Mouse (Mus musculus): ENCODE measurements around the gene Cyp27b1. TPM values are rescaled to one million over a fixed set of nuclear protein-coding genes. Genes with fewer than 3 reads are reported as not detected.

Gene Cyp27b1
- total RNA-seq, 4 experiments from 2014 or later: not detected

- no peak for DNase-seq (ENCODE audit: low spot score in 2 of 2)
Measured at GRCm38 (mm10) chr10:127085633-127086032, 37.6 kb downstream of the Cyp27b1 start.

GRCm38 (mm10) chr10:127090560-127091411 lies 42.7 kb downstream of the Cyp27b1 start:
- DNase-seq (ENCODE audit: low spot score in 2 of 2): no peak

DNA sequence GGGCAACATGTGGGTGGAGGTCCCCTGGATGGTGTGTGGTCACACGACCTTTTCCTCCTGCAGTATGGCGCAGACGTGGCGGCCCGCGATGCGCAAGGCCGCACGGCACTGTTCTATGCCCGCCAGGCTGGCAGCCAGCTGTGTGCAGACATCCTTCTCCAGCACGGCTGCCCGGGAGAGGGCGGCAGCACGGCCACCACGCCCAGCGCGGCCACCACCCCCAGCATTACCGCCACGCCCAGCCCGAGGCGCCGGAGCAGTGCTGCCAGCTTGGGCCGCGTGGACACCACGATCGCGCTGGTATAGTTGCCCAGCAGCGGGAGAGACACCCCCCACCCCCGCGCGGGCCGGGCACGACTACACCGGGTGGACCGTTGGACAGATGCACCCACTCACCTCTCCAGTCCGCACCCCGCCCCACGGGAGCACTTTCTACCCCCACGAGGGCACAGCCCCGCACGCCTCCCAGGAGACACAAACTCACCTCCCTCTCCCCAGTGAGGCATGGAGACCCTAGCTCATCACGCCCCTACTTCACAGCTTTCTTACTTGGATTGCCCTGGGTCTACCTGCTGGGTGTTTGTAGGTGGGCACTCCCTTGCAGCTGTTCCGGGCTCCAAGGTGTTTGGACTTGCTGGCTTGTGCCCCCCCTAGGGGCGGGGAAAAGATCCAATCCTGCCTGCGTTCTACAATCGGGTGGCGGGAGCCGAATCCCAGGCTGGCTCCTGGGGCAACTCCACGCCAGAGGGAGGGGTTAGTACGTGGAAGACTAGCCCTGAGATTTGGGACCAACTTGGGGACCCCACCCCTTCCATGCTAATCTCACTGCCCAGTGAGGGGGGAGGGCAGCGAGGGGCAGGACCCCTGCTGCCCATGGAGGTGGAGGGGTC lies 43.7 kb downstream of the Cyp27b1 start:
- DNase-seq (ENCODE audit: low spot score in 2 of 2): no peak

GRCm38 (mm10) chr10:127092742-127093141 lies 44.7 kb downstream of the Cyp27b1 start:
- DNase-seq (ENCODE audit: low spot score in 2 of 2): no peak

DNA sequence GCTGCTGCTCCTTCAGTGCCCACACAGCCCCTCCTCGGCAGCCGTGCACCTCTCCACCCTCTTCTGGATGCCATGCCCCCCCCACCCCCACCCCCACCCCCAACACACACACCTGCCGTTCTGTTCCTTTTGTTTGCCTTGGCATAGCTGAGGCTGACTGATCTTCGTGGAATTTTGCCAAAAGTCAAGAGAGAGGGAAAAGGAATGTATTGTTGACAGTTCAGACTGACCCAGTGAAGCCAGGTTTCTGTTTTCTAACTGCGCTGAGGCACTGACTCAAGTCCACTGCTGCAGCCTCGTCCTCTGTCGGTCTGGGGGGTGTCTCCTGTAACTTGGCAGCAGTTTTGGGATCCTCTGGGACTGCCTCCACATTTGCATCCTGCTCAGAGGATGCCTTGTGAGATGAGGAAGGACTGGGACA lies 46.3 kb downstream of the Cyp27b1 start:
- DNase-seq (ENCODE audit: low spot score in 2 of 2): no peak

DNA sequence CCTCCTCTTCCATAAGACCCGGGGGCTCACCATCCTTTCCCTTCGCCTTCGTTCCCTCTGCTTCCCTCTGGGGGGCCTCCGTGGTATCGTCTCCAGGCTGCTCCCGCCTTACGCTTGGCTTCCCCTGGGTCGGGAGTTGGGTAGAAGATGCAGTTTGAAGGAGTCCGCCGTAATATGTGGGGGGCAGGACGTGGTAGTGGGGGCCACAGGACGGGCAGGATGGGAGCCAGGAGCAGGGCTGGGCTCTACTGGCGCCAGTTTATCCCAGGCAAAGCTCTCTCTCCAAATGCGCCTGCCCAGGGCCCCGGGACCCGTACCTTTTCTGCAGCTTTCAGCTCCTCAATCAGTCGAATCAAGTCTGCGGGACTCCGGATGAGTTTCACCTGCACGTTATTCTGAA lies 50.5 kb downstream of the Cyp27b1 start:
- no peak for DNase-seq (ENCODE audit: low spot score in 2 of 2)

- DNase-seq (ENCODE audit: low spot score in 2 of 2): no peak
Measured at GRCm38 (mm10) chr10:127099191-127099590, 51.1 kb downstream of the Cyp27b1 start.

GRCm38 (mm10) chr10:127099868-127100267 lies 51.8 kb downstream of the Cyp27b1 start:
- DNase-seq (ENCODE audit: low spot score in 2 of 2): no peak

DNA sequence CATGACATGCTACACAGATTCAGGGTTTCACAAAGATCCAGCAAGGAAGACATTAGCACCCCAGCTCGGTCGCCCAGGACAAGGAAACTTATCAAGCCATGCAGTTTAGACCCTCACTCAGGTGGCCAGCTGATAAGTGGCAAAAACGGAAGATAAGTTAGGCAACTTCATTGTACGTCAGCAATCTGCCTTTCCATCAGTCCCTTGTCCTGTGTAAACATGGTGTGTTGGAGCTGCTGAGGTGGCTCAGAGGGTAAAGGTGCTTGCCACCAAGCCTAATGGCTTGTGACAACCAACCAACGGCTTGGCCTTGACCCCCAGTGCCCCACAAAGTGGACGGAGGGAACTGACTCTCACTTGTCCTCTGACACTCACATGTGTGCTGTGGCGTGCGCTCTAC lies 52.4 kb downstream of the Cyp27b1 start:
- DNase-seq (ENCODE audit: low spot score in 2 of 2): no peak

- DNase-seq (ENCODE audit: low spot score in 2 of 2): no peak
Measured at GRCm38 (mm10) chr10:127101151-127101550, 53.1 kb downstream of the Cyp27b1 start.

Small RNAs within 50 kb of the gene (microRNA-seq; reads per million reads assigned to microRNA genes)
- not detected for gene Mir546

Other genes with a start within 250 kb of the Cyp27b1 start
- 1 to 10 TPM; 1.4 to 2.5 (median 1.4) TPM for gene Atp23, start 146.9 kb upstream of the Cyp27b1 start, total RNA-seq (2022)
- 100 to 1,000 TPM; 103 to 118 (median 106) TPM for gene Ctdsp2, start 69.5 kb upstream of the Cyp27b1 start, total RNA-seq (2022)
- 1 to 10 TPM; 2.3 to 5.7 (median 3.6) TPM for gene Avil, start 47.5 kb upstream of the Cyp27b1 start, total RNA-seq (2022)
- 10 to 100 TPM; 19.5 to 24.0 (median 21.7) TPM for gene Tsfm, start 17.4 kb upstream of the Cyp27b1 start, total RNA-seq (2022)
- gene Mettl1, start 6.8 kb upstream of the Cyp27b1 start, total RNA-seq (2022): 10 to 100 TPM in 1 of 4 experiments, 1 to 10 TPM in 3; 8.6 to 12.4 (median 9.6) TPM
- not detected for gene Eef1akmt3, start 6.7 kb upstream of the Cyp27b1 start, total RNA-seq (2022)
- gene March9, start 11.9 kb downstream of the Cyp27b1 start, total RNA-seq (2022): 1 to 10 TPM in 1 of 4 experiments, under 1 TPM in 3; 0.17 to 1.3 (median 0.76) TPM
- 10 to 100 TPM; 41.3 to 46.4 (median 43.8) TPM for gene Cdk4, start 15.3 kb downstream of the Cyp27b1 start, total RNA-seq (2022)
- 10 to 100 TPM; 21.0 to 24.9 (median 21.5) TPM for gene Tspan31, start 22.0 kb downstream of the Cyp27b1 start, total RNA-seq (2022)
- 1 to 10 TPM in 2 of 4 experiments, under 1 TPM in 2; 0.60 to 1.7 (median 1.0) TPM for gene Agap2, start 27.0 kb downstream of the Cyp27b1 start, total RNA-seq (2022)
- gene Os9, start 72.9 kb downstream of the Cyp27b1 start, total RNA-seq (2022): 10 to 100 TPM in 2 of 4 experiments, 1 to 10 TPM in 2; 7.4 to 13.9 (median 10.8) TPM
- under 1 TPM; 0.29 to 0.70 (median 0.38) TPM for gene B4galnt1, start 117.0 kb downstream of the Cyp27b1 start, total RNA-seq (2022)
- 1 to 10 TPM; 1.8 to 4.1 (median 2.7) TPM for gene Slc26a10, start 132.4 kb downstream of the Cyp27b1 start, total RNA-seq (2022)
- gene Arhgef25, start 141.8 kb downstream of the Cyp27b1 start, total RNA-seq (2022): 10 to 100 TPM in 1 of 4 experiments, 1 to 10 TPM in 3; 7.1 to 12.1 (median 9.0) TPM
- 10 to 100 TPM; 22.1 to 27.1 (median 23.2) TPM for gene Dtx3, start 147.5 kb downstream of the Cyp27b1 start, total RNA-seq (2022)
- gene Pip4k2c, start 163.3 kb downstream of the Cyp27b1 start, total RNA-seq (2022): 1 to 10 TPM; 7.6 to 8.8 (median 8.4) TPM
- gene Kif5a, start 215.1 kb downstream of the Cyp27b1 start, total RNA-seq (2022): under 1 TPM; 0.22 to 0.36 (median 0.29) TPM
- gene Dctn2, start 218.1 kb downstream of the Cyp27b1 start, total RNA-seq (2022): 100 to 1,000 TPM in 2 of 4 experiments, 10 to 100 TPM in 2; 89.1 to 101 (median 99.3) TPM
- 10 to 100 TPM; 16.0 to 20.8 (median 17.4) TPM for gene Mbd6, start 240.8 kb downstream of the Cyp27b1 start, total RNA-seq (2022)

Data from gastrocnemius, adult 8-10 months (tissue).